Mouse (Mus musculus): ENCODE measurements around the gene Mab21l3. TPM values are rescaled to one million over a fixed set of nuclear protein-coding genes. Genes with fewer than 3 reads are reported as not detected.

The Mab21l3 gene
- polyA plus RNA-seq, 1 experiment: 0.16 TPM

- TF ChIP-seq POLR2A (IDR thresholded peaks at IDR 0.05; ENCODE audit: borderline replicate concordance, insufficient read depth, low read length) (no peak), CTCF (IDR thresholded peaks at IDR 0.05; ENCODE audit: borderline replicate concordance, insufficient read depth, low read depth, low read length) (no peak)
- Histone ChIP-seq H3K27me3 (ENCODE audit: control insufficient read depth, insufficient read depth, low read length) (no peaks in the 10 kb centered on the region; the same call in 1 of the 2 replicates), H3K4me3 (replicated peaks; ENCODE audit: insufficient read depth, low read depth, low read length) (no peak overlapping the region), H3K27ac (ENCODE audit: insufficient read depth, low read length) (no peak overlapping the region), H3K4me1 (ENCODE audit: control insufficient read depth, insufficient read depth, low read length) (peaks cover 3% of the 10 kb centered on the region)
- DNase-seq: no peak
- WGBS: 81% methylated on average over 2 of the region's 2 CpGs
Measured at GRCm38 (mm10) chr3:101783793-101784192, 65.0 kb downstream of the Mab21l3 start.

GRCm38 (mm10) chr3:101780874-101781483 lies 67.8 kb downstream of the Mab21l3 start:
- no peak for DNase-seq
- WGBS: 42% methylated on average over 6 of the region's 6 CpGs
- no peak for TF ChIP-seq POLR2A (IDR thresholded peaks at IDR 0.05; ENCODE audit: borderline replicate concordance, insufficient read depth, low read length)
- no peak for TF ChIP-seq CTCF (IDR thresholded peaks at IDR 0.05; ENCODE audit: borderline replicate concordance, insufficient read depth, low read depth, low read length)
- peaks cover 3% of the 10 kb centered on the region for H3K4me1 ChIP-seq (ENCODE audit: control insufficient read depth, insufficient read depth, low read length)
- H3K4me3 ChIP-seq (replicated peaks; ENCODE audit: insufficient read depth, low read depth, low read length): no peak overlapping the region
- no peaks in the 10 kb centered on the region; the same call in 1 of the 2 replicates for H3K27me3 ChIP-seq (ENCODE audit: control insufficient read depth, insufficient read depth, low read length)
- no peak overlapping the region for H3K27ac ChIP-seq (ENCODE audit: insufficient read depth, low read length)

- TF ChIP-seq CTCF (IDR thresholded peaks at IDR 0.05; ENCODE audit: borderline replicate concordance, insufficient read depth, low read depth, low read length) (no peak), POLR2A (IDR thresholded peaks at IDR 0.05; ENCODE audit: borderline replicate concordance, insufficient read depth, low read length) (no peak)
Measured at GRCm38 (mm10) chr3:101778896-101779665, 69.7 kb downstream of the Mab21l3 start.

GRCm38 (mm10) chr3:101775732-101776131 lies 73.0 kb downstream of the Mab21l3 start:
- Histone ChIP-seq H3K27me3 (ENCODE audit: control insufficient read depth, insufficient read depth, low read length) (no peaks in the 10 kb centered on the region), H3K27ac (ENCODE audit: insufficient read depth, low read length) (no peak overlapping the region), H3K4me3 (replicated peaks; ENCODE audit: insufficient read depth, low read depth, low read length) (no peak overlapping the region), H3K4me1 (ENCODE audit: control insufficient read depth, insufficient read depth, low read length) (no peaks in the 10 kb centered on the region; the same call in 1 of the 2 replicates)
- DNase-seq: no peak
- TF ChIP-seq CTCF (IDR thresholded peaks at IDR 0.05; ENCODE audit: borderline replicate concordance, insufficient read depth, low read depth, low read length) (no peak), POLR2A (IDR thresholded peaks at IDR 0.05; ENCODE audit: borderline replicate concordance, insufficient read depth, low read length) (no peak)
- WGBS: 97% methylated on average over 8 of the region's 8 CpGs

More at GRCm38 (mm10) chr3:101778896-101779665, 69.7 kb downstream of the Mab21l3 start:
- Histone ChIP-seq H3K4me3 (replicated peaks; ENCODE audit: insufficient read depth, low read depth, low read length) (no peak overlapping the region), H3K27ac (ENCODE audit: insufficient read depth, low read length) (no peak overlapping the region), H3K4me1 (ENCODE audit: control insufficient read depth, insufficient read depth, low read length) (peaks cover 3% of the 10 kb centered on the region), H3K27me3 (ENCODE audit: control insufficient read depth, insufficient read depth, low read length) (no peaks in the 10 kb centered on the region; the same call in 1 of the 2 replicates)
- 80% methylated on average over 16 of the region's 16 CpGs for WGBS
- no peak for DNase-seq

- no peak for DNase-seq
- Histone ChIP-seq H3K4me3 (replicated peaks; ENCODE audit: insufficient read depth, low read depth, low read length) (no peak overlapping the region), H3K27ac (ENCODE audit: insufficient read depth, low read length) (no peak overlapping the region), H3K27me3 (ENCODE audit: control insufficient read depth, insufficient read depth, low read length) (no peaks in the 10 kb centered on the region), H3K4me1 (ENCODE audit: control insufficient read depth, insufficient read depth, low read length) (no peaks in the 10 kb centered on the region)
- 68% methylated on average over 3 of the region's 3 CpGs for WGBS
- no peak for TF ChIP-seq POLR2A (IDR thresholded peaks at IDR 0.05; ENCODE audit: borderline replicate concordance, insufficient read depth, low read length)
Measured at GRCm38 (mm10) chr3:101770540-101770939, 78.2 kb downstream of the Mab21l3 start.

- H3K4me1 ChIP-seq (ENCODE audit: control insufficient read depth, insufficient read depth, low read length): no peaks in the 10 kb centered on the region
- no peak overlapping the region for H3K4me3 ChIP-seq (replicated peaks; ENCODE audit: insufficient read depth, low read depth, low read length)
- DNase-seq: no peak
- H3K27me3 ChIP-seq (ENCODE audit: control insufficient read depth, insufficient read depth, low read length): no peaks in the 10 kb centered on the region
- TF ChIP-seq CTCF (IDR thresholded peaks at IDR 0.05; ENCODE audit: borderline replicate concordance, insufficient read depth, low read depth, low read length): no peak
- TF ChIP-seq POLR2A (IDR thresholded peaks at IDR 0.05; ENCODE audit: borderline replicate concordance, insufficient read depth, low read length): no peak
- no peak overlapping the region for H3K27ac ChIP-seq (ENCODE audit: insufficient read depth, low read length)
Measured at GRCm38 (mm10) chr3:101763566-101763965, 85.2 kb downstream of the Mab21l3 start.

Other genes starting within 250 kb of the Mab21l3 start
- gene Atp1a1, start 244.3 kb downstream of the Mab21l3 start, polyA plus RNA-seq (2012; rRNA removed): 826 and 1,031 TPM in 2 replicates
- 14.7 and 14.8 TPM in 2 replicates for gene Slc22a15, start 75.5 kb upstream of the Mab21l3 start, polyA plus RNA-seq (2012; rRNA removed)
- gene Nhlh2, start 161.1 kb upstream of the Mab21l3 start, polyA plus RNA-seq (2012; rRNA removed): 9.3 and 9.6 TPM in 2 replicates
- gene Casq2, start 237.5 kb upstream of the Mab21l3 start, polyA plus RNA-seq (2012; rRNA removed): 49.1 and 50.4 TPM in 2 replicates